Mouse (Mus musculus) liver, adult 2 months (tissue): ENCODE measurements around the gene Creb3l1.

Experiments used
- CTCF ChIP-seq: fragments of 200-500 bp; IDR thresholded peaks from 2 replicates; pipeline ENCODE4 v1.5.1; 2011; ENCODE audit warnings: low read depth, low read length, control low read depth
- POLR2A ChIP-seq: fragments of 200-500 bp; IDR thresholded peaks from 2 replicates; pipeline ENCODE4 v1.6.1; 2011; ENCODE audit warnings: low read length, control low read depth; ENCODE audit not compliant: insufficient read depth; ENCODE audit errors: extremely low read depth

DNA sequence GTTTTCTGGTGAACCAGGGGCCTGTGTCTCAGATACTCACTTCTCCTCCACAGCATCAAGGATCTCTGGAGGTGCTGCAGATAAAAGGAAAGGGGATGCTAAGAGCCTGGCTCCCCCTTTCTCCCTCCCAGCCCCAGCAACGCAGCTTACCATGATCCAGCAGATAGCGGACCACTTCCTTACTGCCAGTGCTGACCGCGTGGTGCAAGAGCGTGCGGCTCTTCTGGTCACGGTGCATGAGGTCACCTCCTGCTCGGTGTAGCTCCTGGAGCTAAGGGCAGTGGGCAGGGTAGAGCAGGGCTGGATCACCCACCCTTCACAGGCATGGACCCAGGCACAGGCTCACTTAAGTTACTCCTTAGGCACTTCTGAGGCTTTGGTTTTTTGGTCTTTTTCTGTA, 90.3 kb downstream of the Creb3l1 start:
- TF ChIP-seq CTCF (no peak), POLR2A (no peak)
